Mouse (Mus musculus): ENCODE data around the gene Ndufa7. TPM values are rescaled to one million over a fixed set of nuclear protein-coding genes. Genes with fewer than 3 reads are reported as not detected.
"Not testable (repeated sequence)": the region's sequence is repeated elsewhere in the genome, so short reads cannot be mapped to it uniquely, and the experiment has no call there.

The Ndufa7 gene
- total RNA-seq, 2 experiments from 2014 or later, result 599 to 648 TPM

GRCm38 (mm10) chr17:33851331-33851730 is 27.0 kb downstream of the Ndufa7 start:
- no peak for DNase-seq (ENCODE audit: low spot score)
- intact Hi-C loops (cut with DNase I), result no loop called here

GRCm38 (mm10) chr17:33857816-33858215 is 33.4 kb downstream of the Ndufa7 start:
- no peak for DNase-seq (ENCODE audit: low spot score)
- intact Hi-C loops (cut with DNase I), result no loop called here

DNA sequence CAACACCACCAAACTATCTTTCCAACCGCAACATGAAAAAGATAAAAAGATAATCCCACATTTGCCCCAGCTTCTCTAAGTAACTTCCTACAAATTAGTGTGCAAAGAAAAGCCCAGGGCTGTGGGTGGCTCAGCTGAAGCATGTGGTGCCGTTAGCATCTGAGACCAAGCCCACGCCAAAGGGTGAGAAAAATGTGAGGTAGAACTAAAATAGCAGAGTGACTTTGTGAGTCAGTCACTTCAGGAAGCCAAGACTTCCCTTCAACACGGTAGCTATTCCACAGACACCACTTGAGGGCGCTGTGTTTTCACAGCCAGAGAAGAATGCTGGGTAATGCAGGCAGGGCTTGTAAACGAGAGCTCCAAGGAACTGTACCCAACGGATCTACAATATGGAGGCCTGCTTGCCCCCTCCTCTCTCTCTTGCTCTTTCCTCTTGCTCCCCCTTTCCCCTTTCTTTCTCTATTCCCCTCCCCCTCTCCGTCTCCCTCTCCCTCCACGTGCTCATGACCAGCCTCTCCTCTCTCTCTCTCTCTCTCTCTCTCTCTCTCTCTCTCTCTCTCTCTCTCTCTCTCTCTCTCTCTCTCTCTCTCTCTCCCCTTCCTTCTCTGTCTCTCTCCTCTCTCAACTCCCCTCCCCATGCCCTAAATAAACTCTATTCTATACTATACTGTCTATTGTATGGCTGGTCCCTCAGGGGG is 41.1 kb downstream of the Ndufa7 start:
- intact Hi-C loops (cut with DNase I), result no loop called here
- no peak for DNase-seq (ENCODE audit: low spot score)

DNA sequence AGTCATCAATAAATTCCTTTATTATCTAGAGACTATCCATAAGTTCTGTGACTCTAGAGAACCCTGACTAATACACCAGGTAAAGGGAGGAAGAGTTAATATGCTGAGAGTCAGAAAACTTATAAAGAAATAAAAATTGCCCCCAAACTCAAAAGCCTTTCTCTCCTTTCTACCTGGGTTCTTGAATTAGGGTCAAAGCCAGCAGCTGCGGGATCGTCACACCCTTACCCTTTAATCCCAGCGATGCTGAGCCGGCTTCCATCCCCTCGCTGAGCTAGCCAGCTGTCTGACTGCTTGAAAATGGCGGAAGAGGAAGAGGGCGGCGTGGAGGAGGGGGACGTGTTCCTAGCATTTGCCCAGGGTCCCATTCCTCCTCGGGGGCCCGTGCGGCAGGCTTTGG is 49.2 kb downstream of the Ndufa7 start, which contains the start of gene Gm7029:
Gene Gm7029, plus strand, starts transcription at position 301 of the 400 bp plus-strand sequence.
- DNase-seq (ENCODE audit: low spot score); intact Hi-C loops (cut with DNase I): not testable (repeated sequence)

DNA sequence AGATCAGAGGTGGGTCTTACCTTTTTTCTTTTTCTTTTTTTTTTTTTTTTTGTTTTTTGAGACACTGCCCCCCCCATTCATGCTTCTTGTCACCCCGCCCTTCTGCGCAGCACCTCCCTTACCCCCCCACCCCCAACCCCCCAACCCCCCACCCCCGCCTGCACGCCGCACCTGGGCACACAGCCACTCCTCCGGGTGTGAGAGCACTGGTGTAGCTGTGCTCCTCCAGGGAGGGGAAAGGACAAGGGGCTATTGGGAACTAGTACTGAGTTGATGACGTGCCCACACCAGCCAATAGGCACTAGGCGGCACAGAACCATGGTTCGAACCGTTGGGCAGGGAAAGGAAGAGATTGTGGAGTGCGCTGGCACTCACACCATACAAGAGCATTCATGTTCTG is 50.0 kb downstream of the Ndufa7 start:
- intact Hi-C loops (cut with DNase I), result no loop called here
- DNase-seq (ENCODE audit: low spot score), result no peak

DNA sequence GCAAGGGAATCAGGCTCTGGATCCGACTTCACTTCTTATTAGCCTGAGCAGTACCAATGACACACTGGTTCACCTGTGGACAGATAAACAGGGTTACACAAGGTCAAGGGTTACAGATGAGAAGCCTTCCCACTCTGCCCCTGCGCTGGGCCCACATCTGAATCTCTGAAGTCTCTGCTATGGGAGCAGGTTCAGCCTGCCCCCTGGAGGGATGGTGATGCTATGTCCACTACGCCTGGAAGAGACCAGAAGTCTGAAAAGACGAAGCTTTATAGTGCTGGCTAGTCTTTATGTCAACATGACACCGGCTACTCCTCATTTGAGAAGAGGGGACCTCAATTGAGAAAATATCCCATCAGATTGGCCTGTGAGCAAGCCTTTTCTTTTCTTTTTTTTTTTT is 51.4 kb downstream of the Ndufa7 start:
- intact Hi-C loops (cut with DNase I); DNase-seq (ENCODE audit: low spot score): not testable (repeated sequence)

GRCm38 (mm10) chr17:33884320-33884719 is 59.9 kb downstream of the Ndufa7 start:
- DNase-seq (ENCODE audit: low spot score); intact Hi-C loops (cut with DNase I): not testable (repeated sequence)

DNA sequence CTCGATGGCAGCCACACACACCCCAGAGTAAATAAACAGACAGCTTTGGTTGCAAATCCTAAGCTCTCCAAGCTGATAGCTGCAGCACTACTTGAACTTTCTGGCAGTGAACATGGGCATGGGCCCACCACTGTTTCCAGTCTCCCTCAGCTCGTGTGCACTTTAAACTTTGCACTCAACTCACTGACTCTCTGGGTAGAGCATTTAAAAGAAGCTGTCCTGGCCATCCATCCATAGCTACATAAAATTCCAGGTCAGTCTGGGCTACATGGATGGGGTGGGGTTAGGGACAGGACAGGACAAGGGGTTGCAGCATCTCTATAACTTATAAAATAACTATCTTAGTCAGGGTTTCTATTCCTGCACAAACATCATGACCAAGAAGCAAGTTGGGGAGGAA is 63.4 kb downstream of the Ndufa7 start:
- intact Hi-C loops (cut with DNase I); DNase-seq (ENCODE audit: low spot score): not testable (repeated sequence)

Small RNAs within 50 kb of the gene (microRNA-seq; reads per million reads assigned to microRNA genes)
- gene Gm27740, result not detected

Other genes with a start within 250 kb of the Ndufa7 start
- gene Zfp414, start 195.5 kb upstream of the Ndufa7 start, total RNA-seq (2021), result 10 to 100 TPM in 1 of 2 experiments, 1 to 10 TPM in 1; 9.7 to 11.4 TPM
- under 1 TPM in 1 of 2 experiments, not detected in 1; 0.34 TPM for gene Pram1, start 186.5 kb upstream of the Ndufa7 start, total RNA-seq (2021)
- gene Hnrnpm, start 137.7 kb upstream of the Ndufa7 start, total RNA-seq (2021), result 100 to 1,000 TPM in 1 of 2 experiments, 10 to 100 TPM in 1; 89.2 to 106 TPM
- 100 to 1,000 TPM; 143 to 160 TPM for gene March2, start 105.9 kb upstream of the Ndufa7 start, total RNA-seq (2021)
- 100 to 1,000 TPM; 239 to 261 TPM for gene Rab11b, start 64.0 kb upstream of the Ndufa7 start, total RNA-seq (2021)
- gene Angptl4, start 42.7 kb upstream of the Ndufa7 start, total RNA-seq (2021), result 10 to 100 TPM in 1 of 2 experiments, 1 to 10 TPM in 1; 8.4 to 21.7 TPM
- 10 to 100 TPM; 55.0 to 69.3 TPM for gene Kank3, start 14.1 kb upstream of the Ndufa7 start, total RNA-seq (2021)
- 100 to 1,000 TPM; 707 to 763 TPM for gene Rps28, start within 50 bp of the Ndufa7 start, total RNA-seq (2021)
- gene Cd320, start 18.5 kb downstream of the Ndufa7 start, total RNA-seq (2021), result 10 to 100 TPM; 30.6 to 31.9 TPM
- gene Gm7029, start 49.3 kb downstream of the Ndufa7 start, total RNA-seq (2021), result not detected
- gene Kifc1, start 66.1 kb downstream of the Ndufa7 start, total RNA-seq (2021), result 1 to 10 TPM; 1.4 to 1.8 TPM
- not detected for gene Platr17, start 80.6 kb downstream of the Ndufa7 start, total RNA-seq (2021)
- 10 to 100 TPM; 14.3 to 17.5 TPM for gene Daxx, start 84.8 kb downstream of the Ndufa7 start, total RNA-seq (2021)
- 100 to 1,000 TPM in 1 of 2 experiments, 10 to 100 TPM in 1; 93.5 to 104 TPM for gene Tapbp, start 91.3 kb downstream of the Ndufa7 start, total RNA-seq (2021)
- 10 to 100 TPM; 15.5 to 19.4 TPM for gene Zbtb22, start 91.3 kb downstream of the Ndufa7 start, total RNA-seq (2021)
- 10 to 100 TPM; 38.2 to 44.6 TPM for gene Rgl2, start 105.0 kb downstream of the Ndufa7 start, total RNA-seq (2021)
- gene Pfdn6, start 115.8 kb downstream of the Ndufa7 start, total RNA-seq (2021), result 10 to 100 TPM; 70.7 to 77.3 TPM
- 10 to 100 TPM in 1 of 2 experiments, 1 to 10 TPM in 1; 9.3 to 10.2 TPM for gene Wdr46, start 116.1 kb downstream of the Ndufa7 start, total RNA-seq (2021)
- gene B3galt4, start 126.9 kb downstream of the Ndufa7 start, total RNA-seq (2021), result 1 to 10 TPM; 1.7 to 1.9 TPM
- gene Vps52, start 131.2 kb downstream of the Ndufa7 start, total RNA-seq (2021), result 10 to 100 TPM; 39.2 to 39.4 TPM
- gene Rps18, start 131.4 kb downstream of the Ndufa7 start, total RNA-seq (2021), result 100 to 1,000 TPM; 408 to 435 TPM
- gene H2-K1, start 175.8 kb downstream of the Ndufa7 start, total RNA-seq (2021), result 10 to 100 TPM; 59.9 to 88.2 TPM
- gene Ring1, start 200.1 kb downstream of the Ndufa7 start, total RNA-seq (2021), result 10 to 100 TPM; 12.6 to 13.2 TPM
- gene H2-Ke6, start 203.5 kb downstream of the Ndufa7 start, total RNA-seq (2021), result 100 to 1,000 TPM in 1 of 2 experiments, 10 to 100 TPM in 1; 98.1 to 100 TPM
- 10 to 100 TPM; 60.4 to 61.3 TPM for gene Slc39a7, start 207.1 kb downstream of the Ndufa7 start, total RNA-seq (2021)
- gene Rxrb, start 207.2 kb downstream of the Ndufa7 start, total RNA-seq (2021), result 10 to 100 TPM; 40.5 to 42.1 TPM
- gene Col11a2, start 214.9 kb downstream of the Ndufa7 start, total RNA-seq (2021), result 1 to 10 TPM; 1.1 to 2.2 TPM